28 mouse cellular contexts compared by ENCODE assay signal in the genomic region with DNA sequence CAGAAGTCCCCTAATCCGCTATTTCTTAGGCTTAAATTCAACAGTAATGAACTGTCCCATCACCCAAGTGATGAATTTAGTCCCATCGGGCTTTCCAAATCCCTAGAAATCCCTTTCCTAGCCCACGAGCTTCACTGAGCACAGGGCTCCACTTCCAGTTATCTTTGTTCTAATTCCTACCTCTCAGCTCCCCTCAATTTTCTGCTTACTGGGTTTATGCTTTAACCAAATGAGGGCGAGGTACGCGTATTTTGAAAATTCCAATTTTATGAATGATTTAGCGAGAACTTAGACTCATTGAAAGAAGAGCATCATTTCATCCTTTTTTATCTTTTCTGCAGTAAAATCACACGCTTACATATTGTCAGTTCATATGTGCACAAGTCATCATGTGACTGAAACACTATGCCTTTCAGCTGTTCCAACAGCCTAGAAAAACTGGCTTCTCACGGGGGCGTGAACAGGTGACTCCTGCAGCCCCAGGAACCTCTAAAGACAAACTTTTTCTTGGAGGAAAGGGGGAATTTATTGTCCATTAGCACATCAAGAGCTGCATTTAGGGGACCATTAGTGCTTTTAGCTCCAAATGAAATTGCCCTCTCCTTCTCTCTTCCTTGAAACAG.
DNase-seq lines count a peak whose midpoint lies in the region; ATAC-seq and TF ChIP-seq lines count a peak whose summit lies in the region.
"Had no signal": no experiment of that assay in that cellular context is flagged by ENCODE, and none has a peak within 500 bp of the region (broad histone marks: within the 10 kb centered on the region; RNA-seq: fewer than 3 reads in every experiment).

No protein-coding gene starts in this region.

- H3K36me3 ChIP-seq in kidney, adult 2 months (ENCODE audit: control insufficient read depth, insufficient read depth, low read length), result no peaks in the 10 kb centered on the region; the same call in 1 of the 2 replicates
- H3K36me3 ChIP-seq in neural tube, embryonic 13.5 days, result no peaks in the 10 kb centered on the region
- H3K36me3 ChIP-seq in myocyte (ENCODE audit: control insufficient read depth, insufficient read depth), result no peaks in the 10 kb centered on the region
- H3K36me3 ChIP-seq: embryonic facial prominence, embryonic 13.5 days; hindbrain, embryonic 15.5 days; intestine, embryonic 15.5 days; liver, embryonic 15.5 days; lung, embryonic 15.5 days; stomach, embryonic 15.5 days had no signal

- 60% methylated on average over 10 of the region's 10 CpGs for WGBS in kidney, adult 2 months
- 62% methylated on average over 10 of the region's 10 CpGs for WGBS in neural tube, embryonic 13.5 days

- no peaks in the 10 kb centered on the region for H3K27me3 ChIP-seq in kidney, adult 2 months (replicated peaks; ENCODE audit: control insufficient read depth, insufficient read depth, low read length)
- H3K27me3 ChIP-seq in neural tube, embryonic 13.5 days, result no peaks in the 10 kb centered on the region
- no peaks in the 10 kb centered on the region for H3K27me3 ChIP-seq in myocyte (ENCODE audit: control insufficient read depth, insufficient read depth, insufficient read length)
- H3K27me3 ChIP-seq: embryonic facial prominence, embryonic 13.5 days; hindbrain, embryonic 15.5 days; intestine, embryonic 15.5 days; liver, embryonic 15.5 days; lung, embryonic 15.5 days; stomach, embryonic 15.5 days had no signal

- ATAC-seq in neural tube, embryonic 13.5 days (ENCODE audit: low read depth), result no peak
- ATAC-seq: activated CD4-positive, CD25-positive, alpha-beta regulatory T cell, adult 4 months; forebrain, embryonic 14.5 days; intestine, embryonic 15.5 days; midbrain, embryonic 16.5 days had no signal

- peak; percentile 57 for DNase-seq in kidney, adult 2 months
- DNase-seq in kidney, adult 8-10 months, result no peak
- no peak for DNase-seq in neural tube, embryonic 10.5 days (ENCODE audit: extremely low spot score, low spot score)
- no peak for DNase-seq in adipocyte (ENCODE audit: low spot score)
- DNase-seq: adrenal gland, postnatal 14 days; B cell, adult 2 months; cerebellum, adult 11-12 months; cerebellum, adult 9-11 months; embryo, embryonic 11 days; gastrocnemius, postnatal 25 days; heart, adult 18-20 months; heart, postnatal 4 days; layer of hippocampus, adult 9-11 months; right cerebral cortex, postnatal 25 days had no signal

- no peak overlapping the region for H3K4me3 ChIP-seq in kidney, adult 2 months (ENCODE audit: insufficient read depth, low read depth, low read length)
- no peak overlapping the region for H3K4me3 ChIP-seq in neural tube, embryonic 13.5 days
- H3K4me3 ChIP-seq in myocyte, result no peak overlapping the region
- H3K4me3 ChIP-seq: embryonic facial prominence, embryonic 13.5 days; hindbrain, embryonic 15.5 days; intestine, embryonic 15.5 days; liver, embryonic 15.5 days; lung, embryonic 15.5 days; stomach, embryonic 15.5 days had no signal

- H3K79me2 ChIP-seq in myocyte (ENCODE audit: control insufficient read depth, insufficient read depth), result peaks cover 54% of the 10 kb centered on the region

- no peak for TF ChIP-seq POLR2A in kidney, adult 2 months (IDR thresholded peaks at IDR 0.05; ENCODE audit: low read depth, low read length)
- no peak for TF ChIP-seq POLR2A in myocyte (IDR thresholded peaks at IDR 0.05; ENCODE audit: insufficient read length, low read depth)

- H3K4me1 ChIP-seq in kidney, adult 2 months (ENCODE audit: control insufficient read depth, insufficient read depth, low read length), result peaks cover 30% of the 10 kb centered on the region
- peaks cover 56% of the 10 kb centered on the region for H3K4me1 ChIP-seq in neural tube, embryonic 13.5 days (replicated peaks)

- no peaks in the 10 kb centered on the region for H3K9me3 ChIP-seq in neural tube, embryonic 13.5 days
- H3K9me3 ChIP-seq: embryonic facial prominence, embryonic 13.5 days; hindbrain, embryonic 15.5 days; intestine, embryonic 15.5 days; liver, embryonic 15.5 days; lung, embryonic 15.5 days; stomach, embryonic 15.5 days had no signal

- no peak overlapping the region for H3ac ChIP-seq in myocyte (ENCODE audit: control insufficient read depth, insufficient read length)

- no peak for TF ChIP-seq CTCF in kidney, adult 2 months (conservative IDR thresholded peaks at IDR 0.05; ENCODE audit: insufficient read depth, insufficient read length, low read depth, low read length)

- H3K4me2 ChIP-seq in neural tube, embryonic 13.5 days, result no peak overlapping the region
- H3K4me2 ChIP-seq in myocyte (ENCODE audit: low read depth), result no peak overlapping the region
- H3K4me2 ChIP-seq: embryonic facial prominence, embryonic 13.5 days; heart, embryonic 11.5 days; hindbrain, embryonic 15.5 days; intestine, embryonic 15.5 days; liver, embryonic 15.5 days; lung, embryonic 15.5 days; midbrain, embryonic 11.5 days; stomach, embryonic 15.5 days had no signal

- H3K27ac ChIP-seq in kidney, adult 2 months (ENCODE audit: insufficient read depth, low read depth, low read length), result peak overlapping the region; percentile 32; the same call in 1 of the 2 replicates
- H3K27ac ChIP-seq in neural tube, embryonic 13.5 days (replicated peaks), result peak overlapping the region; percentile 14; the same call in 1 of the 2 replicates
- H3K27ac ChIP-seq: embryonic facial prominence, embryonic 13.5 days; hindbrain, embryonic 15.5 days; intestine, embryonic 15.5 days; kidney, postnatal 0 days; liver, embryonic 15.5 days; lung, embryonic 15.5 days; stomach, embryonic 15.5 days had no signal

- no peak overlapping the region for H3K9ac ChIP-seq in neural tube, embryonic 13.5 days
- H3K9ac ChIP-seq: embryonic facial prominence, embryonic 13.5 days; hindbrain, embryonic 15.5 days; intestine, embryonic 15.5 days; liver, embryonic 15.5 days; lung, embryonic 15.5 days; stomach, embryonic 15.5 days had no signal

TF ChIP-seq in myocyte, 11 proteins besides CTCF, POLR2A, EP300 and RAD21:
- TF ChIP-seq MYOD1 (IDR thresholded peaks at IDR 0.05; ENCODE audit: control insufficient read depth in 1 of 3, insufficient read length in 2 of 3, low read depth in 2 of 3) (peak in 2 of 3 experiments; percentile 49 to 73), MAX (IDR thresholded peaks at IDR 0.05; ENCODE audit: low read depth) (no peak), TCF12 (IDR thresholded peaks at IDR 0.05; ENCODE audit: insufficient read depth, poor library complexity, severe bottlenecking) (peak; percentile 50), REST (IDR thresholded peaks at IDR 0.05; ENCODE audit: insufficient read depth, insufficient read length) (no peak), USF1 (IDR thresholded peaks at IDR 0.05; ENCODE audit: low read depth) (peak; percentile 41), SRF (IDR thresholded peaks at IDR 0.05; ENCODE audit: control insufficient read depth, insufficient read length, low read depth) (no peak), E2F4 (IDR thresholded peaks at IDR 0.05; ENCODE audit: insufficient read depth) (no peak), MYOG (IDR thresholded peaks at IDR 0.05; ENCODE audit: control insufficient read depth in 1 of 3, insufficient read depth in 1 of 3, insufficient read length in 2 of 3, low read depth in 2 of 3) (peak in 1 of 3 experiments; percentile 52)
